Mouse (Mus musculus) megakaryocyte, embryonic 14.5 days (primary cell): Measurements from ENCODE around the gene Ccdc158.

Experiments
- FLI1 ChIP-seq: IDR thresholded peaks from 2 replicates; pipeline ENCODE4 v1.6.1; 2012; ENCODE audit warnings: low read length, inconsistent platforms, mixed read lengths
- GATA1 ChIP-seq: IDR thresholded peaks from 3 replicates; pipeline ENCODE4 v1.6.1; 2012; ENCODE audit warnings: mixed read lengths, low read length, inconsistent platforms, borderline replicate concordance

- TF ChIP-seq GATA1 (no peak), FLI1 (no peak)
These were observed at the start of gene Ccdc158 for GRCm38 (mm10) chr5:92674859-92675573.
